Mouse (Mus musculus) MEL (cell line): ENCODE measurements around the gene Pcnx2. TPM values are rescaled to one million over a fixed set of nuclear protein-coding genes. Genes with fewer than 3 reads are reported as not detected.

Experiments used
- DNase-seq: peaks from one replicate; pipeline ENCODE4 v3.0.0; 2011; ENCODE audit warnings: low read depth, low spot score
- H3K27ac ChIP-seq: 2 replicates; pipeline ENCODE4 v1.5.1; 2012; ENCODE audit warnings: low read depth, mild to moderate bottlenecking, control low read depth, low read length, moderate library complexity; ENCODE audit not compliant: control insufficient read depth
- H3K27me3 ChIP-seq, 2 experiments: fragments of 150-350 bp in 1 of 2; sonication (generic) in 1 of 2; 2 replicates each; pipeline ENCODE4 v1.6.1; 2012; ENCODE audit warnings: low read length in 2 of 2, mild to moderate bottlenecking in 2 of 2, improper control_type of control experiment in 1 of 2, moderate library complexity in 1 of 2; ENCODE audit not compliant: insufficient read depth in 2 of 2, control insufficient read depth in 1 of 2
- H3K36me3 ChIP-seq, 2 experiments: 2 replicates each; pipeline ENCODE4 v1.6.1; 2012 to 2014; ENCODE audit warnings: low read length in 2 of 2, improper control_type of control experiment in 1 of 2, inconsistent platforms in 1 of 2, mild to moderate bottlenecking in 1 of 2; ENCODE audit not compliant: insufficient read depth in 2 of 2, control insufficient read depth in 1 of 2
- H3K4me1 ChIP-seq, 2 experiments: fragments of 150-350 bp in 1 of 2; sonication (generic) in 1 of 2; 2 replicates each; pipeline ENCODE4 v1.6.1; 2012; ENCODE audit warnings: low read length in 2 of 2, improper control_type of control experiment in 1 of 2, mild to moderate bottlenecking in 1 of 2; ENCODE audit not compliant: insufficient read depth in 2 of 2, control insufficient read depth in 1 of 2
- H3K4me3 ChIP-seq, 2 experiments: fragments of 150-350 bp in 1 of 2; sonication (generic) in 1 of 2; 2 replicates each; pipeline ENCODE4 v1.5.1; 2012; ENCODE audit warnings: low read depth in 2 of 2, low read length in 2 of 2, mild to moderate bottlenecking in 2 of 2, moderate library complexity in 2 of 2, control low read depth in 1 of 2, improper control_type of control experiment in 1 of 2; ENCODE audit not compliant: control insufficient read depth in 1 of 2, insufficient read depth in 1 of 2
- H3K79me2 ChIP-seq: 2 replicates; pipeline ENCODE4 v1.6.1; 2012; ENCODE audit warnings: mild to moderate bottlenecking, low read length, moderate library complexity; ENCODE audit not compliant: control insufficient read depth, poor library complexity, insufficient read depth
- H3K9ac ChIP-seq: 2 replicates; pipeline ENCODE4 v1.6.1; 2012; ENCODE audit warnings: low read depth, mild to moderate bottlenecking, control low read depth, low read length, moderate library complexity; ENCODE audit not compliant: control insufficient read depth, poor library complexity, severe bottlenecking
- H3K9me3 ChIP-seq: fragments of 150-350 bp; sonication (generic); replicated peaks from 2 replicates; pipeline ENCODE4 v1.6.1; 2012; ENCODE audit warnings: mild to moderate bottlenecking, low read length, improper control_type of control experiment, moderate library complexity; ENCODE audit not compliant: insufficient read depth
- BHLHE40 ChIP-seq: IDR thresholded peaks from 2 replicates; pipeline ENCODE4 v1.6.1; 2012; ENCODE audit warnings: low read depth, mild to moderate bottlenecking, inconsistent platforms, low read length, improper control_type of control experiment, borderline replicate concordance
- CHD1 ChIP-seq: IDR thresholded peaks from 2 replicates; pipeline ENCODE4 v1.6.1; 2012; ENCODE audit warnings: low read depth, mild to moderate bottlenecking, inconsistent platforms, low read length, improper control_type of control experiment
- CHD2 ChIP-seq: IDR thresholded peaks from 2 replicates; pipeline ENCODE4 v1.6.1; 2011; ENCODE audit warnings: low read length, improper control_type of control experiment
- E2F4 ChIP-seq: IDR thresholded peaks from 2 replicates; pipeline ENCODE4 v1.6.1; 2011; ENCODE audit warnings: low read depth, low read length, improper control_type of control experiment, borderline replicate concordance
- ELF1 ChIP-seq: IDR thresholded peaks from 2 replicates; pipeline ENCODE4 v1.6.1; 2014; ENCODE audit warnings: low read depth, mild to moderate bottlenecking, inconsistent platforms, low read length, improper control_type of control experiment, moderate library complexity
- GABPA ChIP-seq: IDR thresholded peaks from 2 replicates; pipeline ENCODE4 v1.6.1; 2012; ENCODE audit warnings: low read depth, mild to moderate bottlenecking, inconsistent platforms, low read length, improper control_type of control experiment, moderate library complexity
- GATA1 ChIP-seq: IDR thresholded peaks from 2 replicates; pipeline ENCODE4 v1.6.1; 2011; ENCODE audit warnings: low read depth, low read length, improper control_type of control experiment
- HCFC1 ChIP-seq: IDR thresholded peaks from 2 replicates; pipeline ENCODE4 v1.6.1; 2012; ENCODE audit warnings: low read depth, mild to moderate bottlenecking, inconsistent platforms, low read length, improper control_type of control experiment, moderate library complexity
- MAFK ChIP-seq: IDR thresholded peaks from 2 replicates; pipeline ENCODE4 v1.6.1; 2011; ENCODE audit warnings: low read depth, mild to moderate bottlenecking, low read length, improper control_type of control experiment, borderline replicate concordance
- MAX ChIP-seq: IDR thresholded peaks from 2 replicates; pipeline ENCODE4 v1.6.1; 2011; ENCODE audit warnings: low read length, improper control_type of control experiment
- MEF2A ChIP-seq: IDR thresholded peaks from 2 replicates; pipeline ENCODE4 v1.6.1; 2014; ENCODE audit warnings: low read depth, mild to moderate bottlenecking, inconsistent platforms, low read length, improper control_type of control experiment; ENCODE audit not compliant: poor library complexity, insufficient replicate concordance, severe bottlenecking; ENCODE audit errors: extremely low read depth
- MYC ChIP-seq: IDR thresholded peaks from 2 replicates; pipeline ENCODE4 v1.6.1; 2011; ENCODE audit warnings: low read depth, mild to moderate bottlenecking, low read length, improper control_type of control experiment, moderate library complexity
- NELFE ChIP-seq: IDR thresholded peaks from 2 replicates; pipeline ENCODE4 v1.6.1; 2011; ENCODE audit warnings: low read depth, low read length, improper control_type of control experiment
- NRF1 ChIP-seq: IDR thresholded peaks from 2 replicates; pipeline ENCODE4 v1.6.1; 2014; ENCODE audit warnings: low read depth, mild to moderate bottlenecking, inconsistent platforms, low read length, improper control_type of control experiment, moderate library complexity; ENCODE audit not compliant: poor library complexity, insufficient read depth, severe bottlenecking
- POLR2AphosphoS5 ChIP-seq: IDR thresholded peaks from 2 replicates; pipeline ENCODE4 v1.6.1; 2012; ENCODE audit warnings: low read depth, borderline replicate concordance, mild to moderate bottlenecking, inconsistent platforms, low read length, moderate library complexity, mixed read lengths
- RAD21 ChIP-seq: IDR thresholded peaks from 2 replicates; pipeline ENCODE4 v1.6.1; 2011; ENCODE audit warnings: mild to moderate bottlenecking, low read depth, low read length, improper control_type of control experiment
- SIN3A ChIP-seq: IDR thresholded peaks from 2 replicates; pipeline ENCODE4 v1.6.1; 2012; ENCODE audit warnings: low read length, improper control_type of control experiment, inconsistent platforms
- TCF12 ChIP-seq: IDR thresholded peaks from 2 replicates; pipeline ENCODE4 v1.6.1; 2014; ENCODE audit warnings: low read depth, mild to moderate bottlenecking, inconsistent platforms, low read length, improper control_type of control experiment, moderate library complexity
- UBTF ChIP-seq: IDR thresholded peaks from 2 replicates; pipeline ENCODE4 v1.6.1; 2012; ENCODE audit warnings: low read depth, mild to moderate bottlenecking, inconsistent platforms, low read length, improper control_type of control experiment, moderate library complexity, borderline replicate concordance; ENCODE audit not compliant: insufficient read depth
- USF1 ChIP-seq: IDR thresholded peaks from 2 replicates; pipeline ENCODE4 v1.6.1; 2014; ENCODE audit warnings: low read depth, mild to moderate bottlenecking, inconsistent platforms, low read length, improper control_type of control experiment, moderate library complexity
- ZKSCAN1 ChIP-seq: IDR thresholded peaks from 2 replicates; pipeline ENCODE4 v1.6.1; 2012; ENCODE audit warnings: low read depth, mild to moderate bottlenecking, inconsistent platforms, low read length, improper control_type of control experiment, moderate library complexity
- ZMIZ1 ChIP-seq: IDR thresholded peaks from 2 replicates; pipeline ENCODE4 v1.6.1; 2012; ENCODE audit warnings: low read depth, mild to moderate bottlenecking, inconsistent platforms, low read length, improper control_type of control experiment, moderate library complexity
- ZNF384 ChIP-seq: IDR thresholded peaks from 2 replicates; pipeline ENCODE4 v1.6.1; 2012; ENCODE audit warnings: low read depth, mild to moderate bottlenecking, inconsistent platforms, low read length, improper control_type of control experiment
- polyA plus RNA-seq, 2 experiments: library from polyadenylated mRNA; stranded (reverse) in 1 of 2; unstranded in 1 of 2; fragments of >175 nt in 1 of 2; fragments of >200 nt in 1 of 2; gene quantifications; 2 replicates each; pipeline versions ENCODE4 v1.2.1 to v1.2.4; 2012; ENCODE audit warnings: low replicate concordance in 2 of 2, low read depth in 1 of 2; ENCODE audit not compliant: insufficient read length in 2 of 2, insufficient read depth in 1 of 2, missing spikeins in 1 of 2
- total RNA-seq: library from RNA; depleted of rRNA; stranded (reverse); fragments of 300-350 nt; gene quantifications from 2 replicates; pipeline ENCODE4 v1.2.3, GENCODE M21; 2012

The Pcnx2 gene
- total and polyA plus RNA-seq, 3 experiments, result 0.04 TPM; not detected in 2

GRCm38 (mm10) chr8:125843122-125843836 is 54.8 kb downstream of the Pcnx2 start:
- no peaks in the 10 kb centered on the region for H3K4me1 ChIP-seq
- TF ChIP-seq BHLHE40, result no peak
- no peak for TF ChIP-seq CHD1
- no peak for TF ChIP-seq CHD2
- TF ChIP-seq GABPA, result no peak
- TF ChIP-seq MYC, result no peak
- TF ChIP-seq ELF1, result no peak
- TF ChIP-seq, all 39 proteins: peak for 0
- H3K27me3 ChIP-seq, result no peaks in the 10 kb centered on the region

GRCm38 (mm10) chr8:125842158-125842557 is 56.0 kb downstream of the Pcnx2 start:
- no peak for DNase-seq
- H3K27me3 ChIP-seq, result no peaks in the 10 kb centered on the region
- H3K9me3 ChIP-seq, result no peaks in the 10 kb centered on the region
- no peak overlapping the region for H3K4me3 ChIP-seq
- TF ChIP-seq ZKSCAN1 (no peak), RAD21 (no peak), GATA1 (no peak), TCF12 (no peak), HCFC1 (no peak), CHD1 (no peak), ELF1 (no peak), ZMIZ1 (no peak), MAX (no peak), MEF2A (no peak), USF1 (no peak), NELFE (no peak), NRF1 (no peak), SIN3A (no peak), UBTF (no peak), MAFK (no peak), ZNF384 (no peak), POLR2AphosphoS5 (no peak), E2F4 (no peak)
- TF ChIP-seq, all 39 proteins: peak for 0
- Histone ChIP-seq H3K4me1 (no peaks in the 10 kb centered on the region), H3K27ac (no peak overlapping the region), H3K36me3 (no peaks in the 10 kb centered on the region), H3K9ac (no peak overlapping the region), H3K79me2 (no peaks in the 10 kb centered on the region)

More at GRCm38 (mm10) chr8:125843122-125843836, 54.8 kb downstream of the Pcnx2 start:
- H3K27ac ChIP-seq, result no peak overlapping the region
- DNase-seq, result no peak
- no peaks in the 10 kb centered on the region for H3K36me3 ChIP-seq
- no peak overlapping the region for H3K9ac ChIP-seq
- no peak overlapping the region for H3K4me3 ChIP-seq
- H3K79me2 ChIP-seq, result no peaks in the 10 kb centered on the region
- H3K9me3 ChIP-seq, result no peaks in the 10 kb centered on the region
